Mouse (Mus musculus) C2C12 (cell line): ENCODE measurements around the gene Pnmt. TPM values are rescaled to one million over a fixed set of nuclear protein-coding genes. Genes with fewer than 3 reads are reported as not detected.

Experiments
- H3K27me3 ChIP-seq: one replicate; pipeline ENCODE4 v1.6.1; 2011; ENCODE audit not compliant: control insufficient read depth, insufficient read depth, insufficient read length
- H3K36me3 ChIP-seq: one replicate; pipeline ENCODE4 v1.6.1; 2011; ENCODE audit not compliant: control insufficient read depth, insufficient read depth
- H3K4me3 ChIP-seq: one replicate; pipeline ENCODE4 v1.5.1; 2011; ENCODE audit warnings: mild to moderate bottlenecking, control low read depth; ENCODE audit not compliant: poor library complexity, insufficient read depth, severe bottlenecking
- H3K79me2 ChIP-seq: one replicate; pipeline ENCODE4 v1.6.1; 2011; ENCODE audit not compliant: control insufficient read depth, insufficient read depth
- H3K79me3 ChIP-seq: one replicate; pipeline ENCODE4 v1.6.1; 2011; ENCODE audit warnings: low read depth, control low read depth
- H3ac ChIP-seq: one replicate; pipeline ENCODE3; 2011; ENCODE audit warnings: low read depth; ENCODE audit not compliant: control insufficient read depth, insufficient read length
- CEBPB ChIP-seq: IDR thresholded peaks from one replicate; pipeline ENCODE4 v1.6.1; 2011; ENCODE audit warnings: low read depth, mild to moderate bottlenecking, control low read depth, moderate library complexity
- CTCF ChIP-seq: IDR thresholded peaks from one replicate; pipeline ENCODE4 v1.5.1; 2011; ENCODE audit not compliant: control insufficient read depth, insufficient read depth, insufficient read length
- FOSL1 ChIP-seq: IDR thresholded peaks from one replicate; pipeline ENCODE4 v1.8.0; 2011; ENCODE audit warnings: mild to moderate bottlenecking, low read length; ENCODE audit not compliant: poor library complexity, insufficient read depth, severe bottlenecking
- MAX ChIP-seq: IDR thresholded peaks from one replicate; pipeline ENCODE4 v1.6.1; 2011; ENCODE audit warnings: mild to moderate bottlenecking, control low read depth
- MYOD1 ChIP-seq: IDR thresholded peaks from one replicate; pipeline ENCODE4 v1.6.1; 2011; ENCODE audit warnings: low read depth; ENCODE audit not compliant: control insufficient read depth, insufficient read length
- MYOG ChIP-seq: IDR thresholded peaks from one replicate; pipeline ENCODE4 v1.6.1; 2011; ENCODE audit not compliant: control insufficient read depth, insufficient read length; ENCODE audit errors: extremely low read depth
- USF1 ChIP-seq: IDR thresholded peaks from one replicate; pipeline ENCODE4 v1.6.1; 2011; ENCODE audit warnings: low read depth, mild to moderate bottlenecking, control low read depth, moderate library complexity
- polyA plus RNA-seq: library from polyadenylated mRNA; unstranded; fragments of >200 nt; fragmentation: generic; extraction: Trizol; gene quantifications from one replicate; pipeline ENCODE4 v1.2.1, GENCODE M21; 2012; ENCODE audit warnings: missing spikeins

The Pnmt gene
- polyA plus RNA-seq, 1 experiment, result 0.04 TPM

GRCm38 (mm10) chr11:98418939-98419547, 32.8 kb downstream of the Pnmt start:
- no peaks in the 10 kb centered on the region for H3K27me3 ChIP-seq
- no peak overlapping the region for H3K4me3 ChIP-seq
- peaks cover 31% of the 10 kb centered on the region for H3K79me2 ChIP-seq
- H3ac ChIP-seq, result no peak overlapping the region
- TF ChIP-seq FOSL1 (no peak), MYOG (no peak), MYOD1 (no peak), CEBPB (no peak)
- peaks cover 17% of the 10 kb centered on the region for H3K79me3 ChIP-seq
- peaks cover 17% of the 10 kb centered on the region for H3K36me3 ChIP-seq

GRCm38 (mm10) chr11:98426592-98426991, 40.3 kb downstream of the Pnmt start:
- H3K4me3 ChIP-seq, result no peak overlapping the region
- H3K27me3 ChIP-seq, result no peaks in the 10 kb centered on the region
- no peaks in the 10 kb centered on the region for H3K79me2 ChIP-seq
- H3ac ChIP-seq, result no peak overlapping the region
- TF ChIP-seq MAX (no peak), MYOD1 (no peak), CEBPB (no peak), CTCF (no peak), MYOG (no peak), FOSL1 (no peak), USF1 (no peak)
- H3K36me3 ChIP-seq, result peaks cover 42% of the 10 kb centered on the region
- H3K79me3 ChIP-seq, result no peaks in the 10 kb centered on the region

- H3K4me3 ChIP-seq, result no peak overlapping the region
- H3K79me3 ChIP-seq, result no peaks in the 10 kb centered on the region
- no peaks in the 10 kb centered on the region for H3K27me3 ChIP-seq
- no peak for TF ChIP-seq MYOD1
- no peak overlapping the region for H3ac ChIP-seq
- no peaks in the 10 kb centered on the region for H3K79me2 ChIP-seq
- peaks cover 46% of the 10 kb centered on the region for H3K36me3 ChIP-seq
These were observed 42.2 kb downstream of the Pnmt start for GRCm38 (mm10) chr11:98428436-98428835.

- Histone ChIP-seq H3K27me3 (no peaks in the 10 kb centered on the region), H3ac (no peak overlapping the region), H3K79me2 (no peaks in the 10 kb centered on the region), H3K36me3 (peaks cover 57% of the 10 kb centered on the region), H3K79me3 (no peaks in the 10 kb centered on the region), H3K4me3 (no peak overlapping the region)
- no peak for TF ChIP-seq FOSL1
- no peak for TF ChIP-seq CTCF
These were observed 45.7 kb downstream of the Pnmt start for GRCm38 (mm10) chr11:98431743-98432502.

- H3K36me3 ChIP-seq, result peaks cover 33% of the 10 kb centered on the region
- no peaks in the 10 kb centered on the region for H3K79me2 ChIP-seq
- no peaks in the 10 kb centered on the region for H3K79me3 ChIP-seq
- H3K27me3 ChIP-seq, result no peaks in the 10 kb centered on the region
- H3K4me3 ChIP-seq, result no peak overlapping the region
- no peak overlapping the region for H3ac ChIP-seq
- no peak for TF ChIP-seq MYOG
- no peak for TF ChIP-seq CEBPB
- no peak for TF ChIP-seq USF1
- TF ChIP-seq FOSL1, result no peak
- no peak for TF ChIP-seq MAX
- TF ChIP-seq MYOD1, result no peak
- no peak for TF ChIP-seq CTCF
These were observed 49.5 kb downstream of the Pnmt start for GRCm38 (mm10) chr11:98435723-98436122.

GRCm38 (mm10) chr11:98437441-98437840, 51.2 kb downstream of the Pnmt start:
- Histone ChIP-seq H3K79me2 (no peaks in the 10 kb centered on the region), H3ac (no peak overlapping the region), H3K27me3 (no peaks in the 10 kb centered on the region), H3K4me3 (no peak overlapping the region), H3K79me3 (no peaks in the 10 kb centered on the region), H3K36me3 (peaks cover 29% of the 10 kb centered on the region)
- TF ChIP-seq CTCF (no peak), CEBPB (no peak), MYOD1 (no peak), USF1 (no peak), MAX (no peak), MYOG (no peak), FOSL1 (no peak)

Other genes starting within 250 kb of the Pnmt start
- gene Fbxl20, start 236.0 kb upstream of the Pnmt start, polyA plus RNA-seq, result 2.0 TPM
- 18.0 TPM for gene Med1, start 193.2 kb upstream of the Pnmt start, polyA plus RNA-seq
- 8.7 TPM for gene Cdk12, start 183.4 kb upstream of the Pnmt start, polyA plus RNA-seq
- gene Neurod2, start 56.8 kb upstream of the Pnmt start, polyA plus RNA-seq, result not detected
- gene Ppp1r1b, start 38.0 kb upstream of the Pnmt start, polyA plus RNA-seq, result 0.28 TPM
- 28.3 TPM for gene Stard3, start 28.1 kb upstream of the Pnmt start, polyA plus RNA-seq
- 0.13 TPM for gene Tcap, start 2.6 kb upstream of the Pnmt start, polyA plus RNA-seq
- 6.3 TPM for gene Pgap3, start 14.0 kb downstream of the Pnmt start, polyA plus RNA-seq
- 15.4 TPM for gene Erbb2, start 26.0 kb downstream of the Pnmt start, polyA plus RNA-seq
- gene Mien1, start 52.5 kb downstream of the Pnmt start, polyA plus RNA-seq, result 73.7 TPM
- not detected for gene Grb7, start 59.9 kb downstream of the Pnmt start, polyA plus RNA-seq
- not detected for gene Ikzf3, start 159.6 kb downstream of the Pnmt start, polyA plus RNA-seq
- gene Zpbp2, start 164.6 kb downstream of the Pnmt start, polyA plus RNA-seq, result not detected
- 25.0 TPM for gene Ormdl3, start 200.9 kb downstream of the Pnmt start, polyA plus RNA-seq
- gene Lrrc3c, start 211.8 kb downstream of the Pnmt start, polyA plus RNA-seq, result not detected
- gene Gm12355, start 239.2 kb downstream of the Pnmt start, polyA plus RNA-seq, result 0.34 TPM
- not detected for gene Gsdma3, start 239.9 kb downstream of the Pnmt start, polyA plus RNA-seq